Mouse (Mus musculus) brown adipose tissue, adult 24 weeks (tissue): ENCODE data around the gene Ube2j1. TPM values are rescaled to one million over a fixed set of nuclear protein-coding genes. Genes with fewer than 3 reads are reported as not detected.

Experiments
- H3K27ac ChIP-seq: fragments of 200-500 bp; replicated peaks from 2 replicates; pipeline ENCODE4 v1.5.1; 2012; ENCODE audit warnings: low read depth, mild to moderate bottlenecking, low read length
- H3K4me1 ChIP-seq: fragments of 200-500 bp; 2 replicates; pipeline ENCODE4 v1.6.1; 2012; ENCODE audit warnings: low read length, mixed read lengths; ENCODE audit not compliant: control insufficient read depth, insufficient read depth, insufficient read length
- H3K4me3 ChIP-seq: fragments of 200-500 bp; 2 replicates; pipeline ENCODE4 v1.5.1; 2012; ENCODE audit warnings: low read depth, mild to moderate bottlenecking, low read length, moderate library complexity; ENCODE audit not compliant: insufficient read depth
- polyA plus RNA-seq: library from polyadenylated mRNA; stranded (reverse); fragments of >200 nt; gene quantifications from 2 replicates; pipeline ENCODE4 v1.2.4, GENCODE M21; 2012; ENCODE audit not compliant: missing spikeins, insufficient read depth, insufficient read length

The Ube2j1 gene
- 38.1 and 39.7 TPM in 2 replicates for polyA plus RNA-seq

- Histone ChIP-seq H3K4me1 (peaks cover 4% of the 10 kb centered on the region), H3K4me3 (peak within 1 kb of the TSS; percentile 97), H3K27ac (peak within 1 kb of the TSS; percentile 79)
Measured at GRCm38 (mm10) chr4:33031195-33031960, at the start of gene Ube2j1. Gene Ube2j1 (plus strand): TSS chr4:33031416.

GRCm38 (mm10) chr4:32981617-32982016 lies 49.6 kb upstream of the Ube2j1 start:
- Histone ChIP-seq H3K4me3 (no peak overlapping the region), H3K27ac (no peak overlapping the region), H3K4me1 (no peaks in the 10 kb centered on the region)

GRCm38 (mm10) chr4:32982041-32982715 lies 49.0 kb upstream of the Ube2j1 start:
- H3K4me3 ChIP-seq = no peak overlapping the region
- no peak overlapping the region for H3K27ac ChIP-seq
- no peaks in the 10 kb centered on the region for H3K4me1 ChIP-seq

GRCm38 (mm10) chr4:32982716-32983175 lies 48.5 kb upstream of the Ube2j1 start, which contains the start of gene Rragd:
Gene Rragd (plus strand): TSS chr4:32983037.
- H3K27ac ChIP-seq = no peak within 1 kb of the TSS
- no peaks in the 10 kb centered on the region for H3K4me1 ChIP-seq
- H3K4me3 ChIP-seq = peak within 1 kb of the TSS; percentile 80

- no peaks in the 10 kb centered on the region for H3K4me1 ChIP-seq
Measured at GRCm38 (mm10) chr4:32983176-32984155, 47.8 kb upstream of the Ube2j1 start.

DNA sequence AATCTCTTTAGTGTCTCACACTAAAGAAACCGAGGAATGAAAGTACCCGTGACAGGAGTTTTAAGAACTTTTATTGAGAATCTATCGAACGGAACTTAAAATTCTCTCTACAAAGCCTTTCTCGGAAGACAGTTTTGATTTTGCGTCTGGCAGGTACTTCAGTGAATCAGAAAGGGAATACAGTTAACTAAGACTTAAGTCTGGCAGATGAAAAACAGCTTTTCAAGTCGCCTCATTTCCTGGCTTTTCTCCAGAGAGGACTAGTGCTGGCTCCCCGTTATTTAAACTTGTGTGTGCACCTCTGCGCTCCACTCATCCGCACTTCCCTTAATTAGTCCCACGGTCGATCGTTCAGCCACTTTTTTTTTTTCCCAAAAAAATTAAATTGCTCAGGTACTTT lies 47.0 kb upstream of the Ube2j1 start:
- Histone ChIP-seq H3K27ac (no peak overlapping the region), H3K4me1 (no peaks in the 10 kb centered on the region)

More at GRCm38 (mm10) chr4:32983176-32984155, 47.8 kb upstream of the Ube2j1 start:
- H3K27ac ChIP-seq = no peak overlapping the region
- peak overlapping the region; percentile 80 for H3K4me3 ChIP-seq

GRCm38 (mm10) chr4:32984801-32985675 lies 46.2 kb upstream of the Ube2j1 start:
- H3K27ac ChIP-seq = no peak overlapping the region

More for the DNA sequence above, 47.0 kb upstream of the Ube2j1 start:
- peak overlapping the region; percentile 80; the same call in 1 of the 2 replicates for H3K4me3 ChIP-seq

DNA sequence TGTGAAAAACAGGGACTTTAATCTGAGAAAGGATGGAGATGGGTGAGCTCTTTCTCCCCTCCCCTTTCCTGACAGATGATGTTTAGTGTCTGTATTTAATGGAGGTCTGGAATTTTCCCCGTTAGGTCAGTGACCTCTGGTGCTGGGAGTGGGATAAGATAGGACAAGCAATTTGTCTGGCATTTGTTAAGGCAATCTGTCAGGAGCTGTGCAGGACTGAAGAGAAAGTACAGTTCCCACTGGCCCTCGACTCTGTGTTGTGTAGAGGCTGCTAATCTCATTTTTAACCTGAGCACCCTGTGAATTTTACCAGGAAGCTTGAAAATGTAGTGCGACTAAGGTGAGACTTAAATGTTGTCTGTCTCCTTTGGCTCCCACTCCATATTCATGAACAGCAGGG lies 45.5 kb upstream of the Ube2j1 start:
- H3K4me3 ChIP-seq = no peak overlapping the region
- H3K4me1 ChIP-seq = no peaks in the 10 kb centered on the region
- H3K27ac ChIP-seq = no peak overlapping the region

More at GRCm38 (mm10) chr4:32984801-32985675, 46.2 kb upstream of the Ube2j1 start:
- H3K4me1 ChIP-seq = no peaks in the 10 kb centered on the region
- peak overlapping the region; percentile 80; the same call in 1 of the 2 replicates for H3K4me3 ChIP-seq

- Histone ChIP-seq H3K4me3 (no peak overlapping the region), H3K4me1 (no peaks in the 10 kb centered on the region), H3K27ac (no peak overlapping the region)
Measured at GRCm38 (mm10) chr4:32987006-32987405, 44.2 kb upstream of the Ube2j1 start.

- H3K27ac ChIP-seq = no peak overlapping the region
- H3K4me1 ChIP-seq = no peaks in the 10 kb centered on the region
- no peak overlapping the region for H3K4me3 ChIP-seq
Measured at GRCm38 (mm10) chr4:32989346-32989745, 41.9 kb upstream of the Ube2j1 start.

DNA sequence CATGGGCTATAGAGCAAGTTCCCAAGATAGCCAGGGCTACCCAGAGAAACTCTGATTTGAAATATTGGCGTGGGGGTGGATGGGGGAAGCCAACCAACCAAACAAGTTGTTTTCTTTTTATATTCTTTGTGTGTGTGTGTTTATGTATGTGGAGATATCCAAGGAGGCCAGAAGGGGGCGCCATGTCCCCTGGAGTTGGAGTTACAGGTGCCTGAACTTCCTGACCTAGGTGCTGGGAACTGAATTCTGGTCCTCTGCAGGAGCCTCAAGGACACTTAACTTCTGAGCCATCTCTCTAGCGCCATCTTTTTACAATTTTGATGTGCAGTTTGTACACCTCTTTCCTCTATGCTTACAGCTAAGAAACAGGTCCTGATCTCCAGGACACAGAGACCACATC lies 37.0 kb upstream of the Ube2j1 start:
- Histone ChIP-seq H3K27ac (no peak overlapping the region), H3K4me1 (no peaks in the 10 kb centered on the region), H3K4me3 (no peak overlapping the region)

- Histone ChIP-seq H3K4me1 (no peaks in the 10 kb centered on the region), H3K4me3 (no peak overlapping the region), H3K27ac (no peak overlapping the region)
Measured at GRCm38 (mm10) chr4:32996083-32996482, 35.1 kb upstream of the Ube2j1 start.

GRCm38 (mm10) chr4:32997571-32997970 lies 33.6 kb upstream of the Ube2j1 start:
- Histone ChIP-seq H3K4me3 (no peak overlapping the region), H3K27ac (no peak overlapping the region), H3K4me1 (no peaks in the 10 kb centered on the region)

DNA sequence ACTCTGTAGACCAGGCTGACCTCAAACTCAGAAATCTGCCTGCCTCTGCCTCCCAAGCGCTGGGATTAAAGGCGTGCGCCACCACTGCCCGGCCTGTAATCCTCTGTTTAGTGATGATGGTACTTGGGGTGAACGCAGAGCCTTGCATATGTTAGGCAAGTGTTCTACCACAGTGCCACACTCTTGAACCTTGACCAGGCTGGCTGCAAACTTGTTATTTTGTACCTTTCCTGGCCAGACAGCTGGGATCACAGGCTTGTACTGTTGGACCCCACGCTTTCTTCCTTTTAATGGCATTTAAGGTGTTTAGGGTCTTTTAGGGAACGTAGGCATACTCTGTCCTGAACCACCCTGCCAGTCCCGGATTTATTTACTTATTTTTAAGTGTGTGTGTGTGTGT lies 32.2 kb upstream of the Ube2j1 start:
- no peaks in the 10 kb centered on the region for H3K4me1 ChIP-seq
- H3K27ac ChIP-seq = no peak overlapping the region

More for the DNA sequence above, 32.2 kb upstream of the Ube2j1 start:
- no peak overlapping the region for H3K4me3 ChIP-seq
